Mouse (Mus musculus) hindbrain, embryonic 15.5 days (tissue): ENCODE data around the gene Tbc1d1. TPM values are rescaled to one million over a fixed set of nuclear protein-coding genes. Genes with fewer than 3 reads are reported as not detected.
A peak's percentile ranks its signal among the peaks of the same experiment; 100 is the strongest.
"Not testable (repeated sequence)": the region's sequence is repeated elsewhere in the genome, so short reads cannot be mapped to it uniquely, and the experiment has no call there.

ENCODE experiments used
- ATAC-seq: fragments of 200-750 bp; cut with Nextera tagmentation; 2 replicates; pipeline ENCODE4 v1.8.0; 2017; ENCODE audit warnings: low read depth, moderate number of reproducible peaks, moderate TSS enrichment; ENCODE audit not compliant: low FRiP score
- H3K27ac ChIP-seq: fragments of 300-500 bp; sonication (generic); replicated peaks from 2 replicates; pipeline ENCODE4 v1.5.1; 2015; ENCODE audit warnings: mild to moderate bottlenecking, inconsistent platforms
- H3K27me3 ChIP-seq: fragments of 300-500 bp; sonication (generic); 2 replicates; pipeline ENCODE4 v1.6.1; 2015; ENCODE audit warnings: control low read depth, inconsistent platforms
- H3K36me3 ChIP-seq: fragments of 300-500 bp; sonication (generic); 2 replicates; pipeline ENCODE4 v1.6.1; 2015; ENCODE audit warnings: control low read depth, inconsistent platforms
- H3K4me1 ChIP-seq: fragments of 300-500 bp; sonication (generic); replicated peaks from 2 replicates; pipeline ENCODE4 v1.6.1; 2015; ENCODE audit warnings: control low read depth, inconsistent platforms
- H3K4me2 ChIP-seq: fragments of 300-500 bp; sonication (generic); 2 replicates; pipeline ENCODE4 v1.6.1; 2015; ENCODE audit warnings: moderate library complexity, mild to moderate bottlenecking, inconsistent platforms
- H3K4me3 ChIP-seq: fragments of 300-500 bp; sonication (generic); 2 replicates; pipeline ENCODE4 v1.5.1; 2015; ENCODE audit warnings: mild to moderate bottlenecking, inconsistent platforms
- H3K9ac ChIP-seq: fragments of 300-500 bp; sonication (generic); 2 replicates; pipeline ENCODE4 v1.6.1; 2015; ENCODE audit warnings: inconsistent platforms
- H3K9me3 ChIP-seq: fragments of 300-500 bp; sonication (generic); 2 replicates; pipeline ENCODE4 v1.6.1; 2016; ENCODE audit warnings: control low read depth, inconsistent platforms
- WGBS: fragments of 180-500 bp; shearing (Covaris S2); methylation state at CpG from one replicate; pipeline ENCODE4 v1.1.7; 2015; 5-methylcytosine and 5-hydroxymethylcytosine counted together
- polyA plus RNA-seq: library from polyadenylated mRNA; unstranded; fragments of >200 nt; fragmentation: Nextera tagmentation; extraction: Ambion mirVana; gene quantifications from 2 replicates; pipeline ENCODE4 v1.2.1, GENCODE M21; 2015

Gene Tbc1d1
- polyA plus RNA-seq, 1 experiment from 2014 or later: 10.5 TPM

GRCm38 (mm10) chr5:64358639-64359584 lies 202.8 kb downstream of the Tbc1d1 start:
- Histone ChIP-seq H3K4me1 (peaks cover 7% of the 10 kb centered on the region), H3K4me3 (no peak overlapping the region), H3K9me3 (no peaks in the 10 kb centered on the region), H3K36me3 (no peaks in the 10 kb centered on the region), H3K4me2 (no peak overlapping the region), H3K27me3 (no peaks in the 10 kb centered on the region), H3K9ac (0 out of 2 replicates have a peak overlapping the region, but pooled peaks have one; percentile 19), H3K27ac (no peak overlapping the region)
- WGBS: 73% methylated on average over 18 of the region's 18 CpGs
- no peak for ATAC-seq

DNA sequence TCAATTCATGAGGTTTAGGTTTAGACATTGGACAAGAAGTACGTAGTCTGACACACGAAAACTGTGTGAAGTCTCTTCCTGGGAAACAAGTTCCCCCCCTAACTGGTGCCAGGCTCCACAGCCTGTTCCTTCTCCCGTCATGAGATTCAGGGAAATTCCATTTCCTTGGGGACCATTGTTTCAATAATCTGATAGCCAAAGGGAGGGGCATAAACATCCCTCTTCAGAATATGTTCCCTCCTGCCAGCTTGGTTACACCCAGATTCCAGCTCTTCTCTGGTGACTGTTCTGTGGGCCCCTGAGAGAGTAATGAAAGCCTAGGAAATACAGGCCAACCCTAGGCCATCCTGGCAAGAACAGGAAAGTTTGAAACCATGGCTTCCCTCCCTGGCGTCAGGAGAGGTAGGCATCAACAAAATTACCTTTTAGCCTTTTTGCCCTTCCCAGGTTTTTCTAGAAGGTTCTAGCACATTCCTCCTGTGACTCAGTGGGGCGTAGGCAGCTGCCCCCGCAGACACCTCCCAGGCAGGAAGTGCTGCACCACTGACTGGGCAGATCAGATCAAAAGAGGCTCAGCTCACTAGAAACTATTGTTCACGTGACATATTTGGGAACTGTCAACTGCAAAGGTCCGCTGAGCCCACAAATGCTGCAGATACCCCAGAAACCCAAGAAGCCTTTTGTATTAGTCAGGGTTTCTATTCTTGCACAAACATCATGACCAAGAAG lies 204.2 kb downstream of the Tbc1d1 start:
- no peak overlapping the region for H3K27ac ChIP-seq
- WGBS: 82% methylated on average over 8 of the region's 8 CpGs
- no peaks in the 10 kb centered on the region for H3K9me3 ChIP-seq
- H3K9ac ChIP-seq: no peak overlapping the region
- peaks cover 18% of the 10 kb centered on the region for H3K4me1 ChIP-seq
- H3K4me3 ChIP-seq: no peak overlapping the region
- H3K27me3 ChIP-seq: no peaks in the 10 kb centered on the region
- no peak overlapping the region for H3K4me2 ChIP-seq
- H3K36me3 ChIP-seq: no peaks in the 10 kb centered on the region
- no peak for ATAC-seq

GRCm38 (mm10) chr5:64360876-64361268 lies 204.8 kb downstream of the Tbc1d1 start:
- not testable (repeated sequence) for H3K36me3 ChIP-seq, H3K4me3 ChIP-seq, H3K4me2 ChIP-seq, H3K9me3 ChIP-seq, ATAC-seq, H3K27me3 ChIP-seq, H3K9ac ChIP-seq, H3K27ac ChIP-seq
- peaks cover 18% of the 10 kb centered on the region for H3K4me1 ChIP-seq

DNA sequence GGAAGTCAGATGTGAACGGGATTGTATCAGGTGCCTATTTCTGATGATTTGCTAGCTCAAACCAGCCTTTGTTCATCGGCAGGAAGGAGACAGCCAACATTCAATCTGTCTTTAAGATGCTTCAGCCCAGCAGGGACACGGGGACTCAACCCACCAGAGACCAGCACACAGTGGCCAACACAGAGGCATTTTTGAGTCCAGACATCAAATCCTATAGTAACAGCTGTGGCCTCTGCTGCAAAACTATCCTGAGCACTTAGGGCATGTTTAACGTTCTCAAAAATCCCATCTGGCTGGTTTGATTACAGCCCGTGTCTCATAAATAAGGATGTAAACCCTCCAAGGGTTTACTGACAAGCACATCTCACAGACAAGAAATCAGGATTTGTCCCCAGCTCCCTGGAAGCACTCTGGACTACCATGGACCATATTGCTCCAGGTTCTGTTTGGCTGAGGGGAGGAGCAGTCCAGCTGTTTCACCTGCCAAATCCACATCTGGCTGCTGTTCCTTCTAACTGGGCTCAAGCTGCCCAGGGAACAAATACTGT lies 207.8 kb downstream of the Tbc1d1 start:
- WGBS: 23% methylated on average over 5 of the region's 5 CpGs
- no peaks in the 10 kb centered on the region for H3K27me3 ChIP-seq
- H3K9me3 ChIP-seq: no peaks in the 10 kb centered on the region
- peaks cover 30% of the 10 kb centered on the region for H3K4me1 ChIP-seq
- no peak overlapping the region for H3K4me3 ChIP-seq
- peak; percentile 32; the same call in 1 of the 2 replicates for ATAC-seq
- no peaks in the 10 kb centered on the region for H3K36me3 ChIP-seq
- no peak overlapping the region for H3K9ac ChIP-seq
- no peak overlapping the region for H3K27ac ChIP-seq
- H3K4me2 ChIP-seq: no peak overlapping the region

- no peaks in the 10 kb centered on the region for H3K9me3 ChIP-seq
- H3K4me3 ChIP-seq: no peak overlapping the region
- H3K4me2 ChIP-seq: no peak overlapping the region
- no peak overlapping the region for H3K9ac ChIP-seq
- 24% methylated on average over 7 of the region's 7 CpGs for WGBS
- no peaks in the 10 kb centered on the region for H3K27me3 ChIP-seq
- no peak overlapping the region for H3K27ac ChIP-seq
- H3K4me1 ChIP-seq: peaks cover 26% of the 10 kb centered on the region
- H3K36me3 ChIP-seq: no peaks in the 10 kb centered on the region
- peak; percentile 74 for ATAC-seq
Observed at GRCm38 (mm10) chr5:64364432-64365125, 208.5 kb downstream of the Tbc1d1 start.

DNA sequence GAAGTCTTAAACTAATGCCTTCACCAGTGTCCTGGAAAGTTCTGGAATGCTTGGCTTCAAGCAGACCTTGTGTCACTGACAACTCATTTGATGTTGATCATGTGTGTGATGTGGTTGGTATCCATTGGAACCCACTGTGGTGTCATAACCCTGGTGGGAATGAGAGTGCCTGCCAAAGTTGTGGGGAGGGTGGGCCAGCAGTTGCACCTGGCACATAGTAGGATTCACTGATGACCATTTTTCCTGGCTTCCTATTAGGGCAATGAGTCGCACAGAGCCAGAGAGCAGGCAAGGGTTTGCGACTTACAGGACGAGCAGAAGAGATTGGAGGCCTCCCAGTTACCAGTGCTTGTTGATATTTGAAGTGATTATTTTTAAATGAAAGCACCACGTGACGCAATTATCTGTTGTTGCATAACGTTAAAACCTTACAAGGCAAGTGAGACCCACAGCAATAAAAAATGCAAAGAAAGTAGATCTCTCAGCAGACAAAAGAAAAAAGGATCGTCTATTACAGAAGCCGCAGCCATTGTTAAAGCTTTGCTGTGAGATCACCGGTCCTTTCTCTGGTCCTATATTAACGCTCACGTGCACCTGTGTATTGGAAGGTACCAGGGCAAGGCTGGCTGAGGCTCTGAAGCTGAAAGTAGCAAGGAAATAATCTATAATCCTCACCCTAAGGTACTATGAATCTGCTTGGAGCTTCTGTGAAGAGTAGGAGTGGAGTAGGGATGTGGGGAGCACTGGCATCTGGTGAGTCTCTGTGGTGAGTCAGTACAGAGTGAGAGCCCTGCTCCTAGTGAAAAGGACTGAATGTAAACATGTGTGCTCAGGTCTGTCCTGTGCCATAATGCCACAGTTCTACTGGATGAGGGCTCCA lies 209.3 kb downstream of the Tbc1d1 start:
- 69% methylated on average over 11 of the region's 11 CpGs for WGBS
- Histone ChIP-seq H3K4me1 (peaks cover 26% of the 10 kb centered on the region), H3K9me3 (no peaks in the 10 kb centered on the region), H3K9ac (no peak overlapping the region), H3K27me3 (no peaks in the 10 kb centered on the region), H3K4me3 (no peak overlapping the region), H3K4me2 (no peak overlapping the region), H3K27ac (no peak overlapping the region), H3K36me3 (no peaks in the 10 kb centered on the region)
- ATAC-seq: no peak

DNA sequence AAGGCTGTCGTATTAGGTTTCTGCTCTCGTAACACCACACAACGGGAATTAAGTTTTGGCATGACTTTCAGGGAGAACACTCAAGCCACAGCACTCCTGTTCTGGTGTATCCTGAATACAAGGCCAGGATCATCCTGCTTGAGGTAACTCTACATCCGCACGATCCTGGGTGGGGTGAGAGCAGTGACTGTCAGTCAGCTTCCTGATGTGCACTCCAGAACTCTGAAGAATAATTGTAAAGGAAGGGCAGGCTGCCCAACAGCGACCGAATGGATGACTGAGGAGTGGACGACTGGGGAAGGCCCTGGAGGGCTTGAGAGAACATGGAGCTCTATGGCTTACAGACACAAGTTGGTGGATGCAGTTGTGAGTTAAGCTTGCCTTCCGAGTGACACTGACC lies 210.0 kb downstream of the Tbc1d1 start:
- Histone ChIP-seq H3K36me3 (no peaks in the 10 kb centered on the region), H3K9me3 (no peaks in the 10 kb centered on the region), H3K27ac (no peak overlapping the region), H3K4me1 (peaks cover 26% of the 10 kb centered on the region), H3K4me3 (no peak overlapping the region), H3K4me2 (no peak overlapping the region), H3K27me3 (no peaks in the 10 kb centered on the region), H3K9ac (no peak overlapping the region)
- WGBS: 89% methylated on average over 9 of the region's 9 CpGs
- ATAC-seq: no peak

- ATAC-seq: peak; percentile 55
- H3K9ac ChIP-seq: no peak overlapping the region
- no peaks in the 10 kb centered on the region for H3K36me3 ChIP-seq
- no peak overlapping the region for H3K4me3 ChIP-seq
- H3K27ac ChIP-seq: no peak overlapping the region
- no peaks in the 10 kb centered on the region for H3K27me3 ChIP-seq
- peaks cover 26% of the 10 kb centered on the region for H3K4me1 ChIP-seq
- no peaks in the 10 kb centered on the region for H3K9me3 ChIP-seq
- WGBS: 23% methylated on average over 8 of the region's 8 CpGs
- no peak overlapping the region for H3K4me2 ChIP-seq
Observed at GRCm38 (mm10) chr5:64367426-64367825, 211.3 kb downstream of the Tbc1d1 start.

DNA sequence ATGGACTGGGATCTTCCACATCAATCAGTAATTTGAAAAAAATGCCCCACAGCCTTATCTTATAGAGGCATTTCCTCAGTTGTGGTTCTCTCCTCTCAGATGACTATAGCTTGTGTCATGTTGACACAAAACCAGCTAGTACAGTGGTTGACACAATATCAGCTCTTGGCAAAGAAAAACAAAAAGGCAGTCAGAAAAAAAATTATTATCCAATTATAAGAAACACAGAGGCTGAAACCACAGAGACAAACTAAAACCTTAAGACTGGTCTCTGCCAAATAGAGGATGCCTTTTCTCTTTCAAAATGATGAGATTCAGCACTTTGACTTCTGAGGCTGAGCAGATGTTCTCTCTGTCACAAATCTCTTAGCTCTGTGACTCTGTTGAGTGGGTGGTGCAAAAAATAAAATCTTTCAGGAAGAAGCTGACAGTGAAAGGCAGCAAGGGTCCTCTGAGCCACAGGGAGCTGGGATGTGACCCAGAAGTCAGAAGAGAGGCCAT lies 215.3 kb downstream of the Tbc1d1 start:
- no peaks in the 10 kb centered on the region for H3K9me3 ChIP-seq
- H3K4me3 ChIP-seq: no peak overlapping the region
- H3K27ac ChIP-seq: no peak overlapping the region
- H3K4me2 ChIP-seq: no peak overlapping the region
- no peak for ATAC-seq
- H3K9ac ChIP-seq: no peak overlapping the region
- peaks cover 20% of the 10 kb centered on the region for H3K4me1 ChIP-seq
- no peaks in the 10 kb centered on the region for H3K36me3 ChIP-seq
- H3K27me3 ChIP-seq: no peaks in the 10 kb centered on the region

DNA sequence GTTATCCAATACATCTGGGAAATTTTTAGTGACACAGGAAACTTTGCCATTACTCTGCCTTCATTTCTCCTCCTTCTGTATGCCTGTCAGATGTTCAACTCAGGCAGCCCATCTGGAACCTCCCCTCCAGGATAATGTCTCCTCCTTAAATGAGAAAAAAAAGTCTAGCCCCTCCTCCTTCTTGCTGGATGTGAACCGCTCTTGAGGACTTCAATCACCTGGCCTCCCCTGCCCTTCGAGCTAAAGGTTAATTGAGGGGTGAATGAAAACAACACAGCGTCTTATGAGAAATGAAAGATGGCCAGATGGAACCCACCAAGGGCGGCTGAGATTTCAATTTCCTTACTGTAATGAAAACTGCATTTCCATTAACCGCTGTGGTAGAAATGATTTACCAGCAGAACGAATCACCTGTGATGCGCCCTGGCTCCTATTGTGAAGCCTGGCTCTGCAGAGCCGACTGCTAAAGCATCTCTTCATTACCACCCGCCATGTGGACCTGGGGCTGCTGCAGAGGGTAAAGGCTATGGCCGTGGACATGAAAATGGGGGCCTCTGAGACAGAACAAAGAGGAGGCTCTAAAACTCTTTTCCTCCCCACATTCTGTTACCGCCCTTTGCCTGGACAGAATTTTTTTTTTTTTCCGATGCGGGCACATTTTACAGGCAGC lies 216.3 kb downstream of the Tbc1d1 start:
- Histone ChIP-seq H3K36me3 (no peaks in the 10 kb centered on the region), H3K4me1 (peaks cover 15% of the 10 kb centered on the region), H3K4me2 (no peak overlapping the region), H3K9ac (no peak overlapping the region), H3K4me3 (no peak overlapping the region), H3K9me3 (no peaks in the 10 kb centered on the region), H3K27me3 (no peaks in the 10 kb centered on the region), H3K27ac (0 out of 2 replicates have a peak overlapping the region, but pooled peaks have one; percentile 22)
- ATAC-seq: no peak
- 66% methylated on average over 13 of the region's 13 CpGs for WGBS
